Mouse (Mus musculus): ENCODE results near the gene Slc37a3. TPM values are rescaled to one million over a fixed set of nuclear protein-coding genes. Genes with fewer than 3 reads are reported as not detected.

Slc37a3 gene
- polyA plus RNA-seq (2012; rRNA removed; ENCODE audit: low replicate concordance), result 17.0 and 33.0 TPM in 2 replicates

GRCm38 (mm10) chr6:39377311-39377827, at the start of gene Slc37a3:
Slc37a3 (minus strand) TSS chr6:39377675.

GRCm38 (mm10) chr6:39419851-39420721, 42.6 kb upstream of the Slc37a3 start, which contains the start of gene Mkrn1:
Mkrn1 (minus strand) TSS chr6:39420462.

DNA sequence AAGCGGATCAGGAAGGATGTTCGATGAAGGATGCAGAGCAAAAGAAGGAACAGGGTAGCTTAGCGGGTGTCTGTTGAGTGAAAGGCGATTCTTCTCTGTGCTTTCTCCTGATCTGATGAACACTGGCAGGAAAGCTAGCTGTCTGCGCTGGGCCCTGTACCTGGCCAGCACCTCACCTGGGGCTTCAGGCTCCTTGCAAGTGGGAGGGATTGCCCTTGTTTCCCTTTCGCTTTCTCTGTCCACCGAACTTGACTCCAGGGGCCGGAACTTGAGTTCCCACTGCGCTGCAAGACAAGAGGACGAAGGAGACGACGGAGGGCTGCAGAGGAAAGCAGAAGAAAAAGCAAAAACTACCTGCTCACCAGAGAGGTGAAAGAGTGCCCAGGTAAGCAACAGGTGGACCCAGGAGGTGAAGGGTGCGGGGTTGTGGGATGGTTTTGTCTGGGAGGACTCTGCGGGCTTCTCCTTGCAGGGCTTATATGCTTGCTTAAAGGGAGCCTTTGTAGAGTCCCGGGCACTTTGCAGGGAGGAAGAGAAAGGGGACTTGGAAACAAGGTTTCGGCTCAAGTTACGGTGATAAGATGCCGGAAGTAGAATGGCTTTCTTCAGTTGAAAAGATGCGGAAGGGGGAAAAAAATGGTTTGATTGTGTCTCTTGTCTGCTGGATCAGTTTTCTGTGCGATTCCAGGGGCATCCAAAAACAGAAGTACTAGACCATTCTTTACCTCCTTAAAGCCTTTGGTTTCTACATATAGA, 3.8 kb upstream of the Slc37a3 start, which contains the start of gene Rab19:
Rab19 (plus strand) TSS at position 51 of the 756 bp plus-strand sequence.

Other genes starting within 250 kb of the Slc37a3 start
- 3.5 and 6.0 TPM in 2 replicates for gene Kdm7a, start 170.9 kb downstream of the Slc37a3 start, polyA plus RNA-seq (2012; rRNA removed; ENCODE audit: low replicate concordance)
- gene Rab19, start 3.5 kb upstream of the Slc37a3 start, polyA plus RNA-seq (2012; rRNA removed; ENCODE audit: low replicate concordance), result 0.92 and 3.4 TPM in 2 replicates
- gene Mkrn1, start 42.8 kb upstream of the Slc37a3 start, polyA plus RNA-seq (2012; rRNA removed; ENCODE audit: low replicate concordance), result 23.3 and 35.6 TPM in 2 replicates
- 19.4 and 30.8 TPM in 2 replicates for gene Dennd2a, start 180.2 kb upstream of the Slc37a3 start, polyA plus RNA-seq (2012; rRNA removed; ENCODE audit: low replicate concordance)
- 12.5 and 14.9 TPM in 2 replicates for gene Adck2, start 196.2 kb upstream of the Slc37a3 start, polyA plus RNA-seq (2012; rRNA removed; ENCODE audit: low replicate concordance)
- gene Gm42420, start 208.1 kb upstream of the Slc37a3 start, polyA plus RNA-seq (2012; rRNA removed; ENCODE audit: low replicate concordance), result 0.28 and 0.33 TPM in 2 replicates
- 308 and 324 TPM in 2 replicates for gene Ndufb2, start 214.9 kb upstream of the Slc37a3 start, polyA plus RNA-seq (2012; rRNA removed; ENCODE audit: low replicate concordance)